ENCODE assay signal across 27 mouse cellular contexts in the genomic region with DNA sequence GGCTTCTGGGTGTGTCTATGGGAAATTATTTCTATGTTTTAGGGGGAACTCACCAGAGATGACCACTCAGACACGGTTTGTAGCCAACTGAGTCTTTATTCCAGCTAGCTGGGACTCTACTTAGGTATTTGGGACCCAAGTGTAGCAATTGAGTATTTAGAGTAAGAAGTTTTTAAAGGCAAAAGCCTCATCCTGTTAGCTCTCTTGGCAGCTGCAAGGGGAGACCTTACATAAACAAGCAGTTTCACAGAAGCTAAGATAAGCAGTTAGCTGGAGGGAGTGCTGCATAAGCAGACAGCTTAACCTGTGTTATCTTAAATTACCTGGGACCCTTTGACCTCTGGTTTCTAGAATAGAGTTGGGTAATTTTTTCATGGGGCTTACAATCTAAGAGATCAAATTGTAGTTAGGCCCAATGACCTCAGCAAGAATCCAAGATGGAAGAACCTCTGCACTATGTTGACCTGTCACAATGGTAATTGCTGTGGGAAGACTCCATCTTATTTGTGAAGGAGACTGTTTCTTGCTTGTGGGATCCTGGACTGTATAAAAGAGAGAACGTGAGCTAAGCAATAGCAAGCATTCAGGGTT. TPM values are rescaled to one million over a fixed set of nuclear protein-coding genes. Genes with fewer than 3 reads are reported as not detected.
"Had no signal": no experiment of that assay in that cellular context is flagged by ENCODE, and none has a peak within 500 bp of the region (broad histone marks: within the 10 kb centered on the region; RNA-seq: fewer than 3 reads in every experiment).

No protein-coding gene starts in this region.

- H3K4me1 ChIP-seq: embryonic facial prominence, embryonic 10.5 days; embryonic facial prominence, embryonic 12.5 days; embryonic facial prominence, embryonic 13.5 days; embryonic facial prominence, embryonic 15.5 days; forebrain, embryonic 10.5 days; forebrain, embryonic 12.5 days; forebrain, embryonic 13.5 days; forebrain, embryonic 15.5 days had no signal

- H3K27me3 ChIP-seq: embryonic facial prominence, embryonic 12.5 days; embryonic facial prominence, embryonic 13.5 days; embryonic facial prominence, embryonic 15.5 days; forebrain, embryonic 12.5 days; forebrain, embryonic 13.5 days; forebrain, embryonic 15.5 days had no signal

- H3K9ac ChIP-seq: embryonic facial prominence, embryonic 12.5 days; embryonic facial prominence, embryonic 13.5 days; embryonic facial prominence, embryonic 15.5 days; forebrain, embryonic 12.5 days; forebrain, embryonic 13.5 days; forebrain, embryonic 15.5 days; forebrain, postnatal 0 days had no signal

- H3K4me2 ChIP-seq: embryonic facial prominence, embryonic 12.5 days; embryonic facial prominence, embryonic 13.5 days; embryonic facial prominence, embryonic 15.5 days; forebrain, embryonic 12.5 days; forebrain, embryonic 13.5 days; forebrain, embryonic 15.5 days had no signal

- DNase-seq: cerebellum, adult 9-10 months; cerebellum, adult 9-11 months; cerebellum, postnatal 10 days; cerebellum, postnatal 14 days; cerebellum, postnatal 25 days; cerebellum, postnatal 36 days; embryo, embryonic 11 days; forebrain, postnatal 0 days; gastrocnemius, adult 2 months; gastrocnemius, postnatal 10 days; gastrocnemius, postnatal 14 days; gastrocnemius, postnatal 25 days; gastrocnemius, postnatal 36 days; heart, adult 11 months; heart, adult 18-20 months; heart, adult 2 months had no signal

- H3K9me3 ChIP-seq: embryonic facial prominence, embryonic 10.5 days; embryonic facial prominence, embryonic 12.5 days; embryonic facial prominence, embryonic 13.5 days; embryonic facial prominence, embryonic 15.5 days; forebrain, embryonic 10.5 days; forebrain, embryonic 12.5 days; forebrain, embryonic 13.5 days; forebrain, embryonic 15.5 days had no signal

- H3K36me3 ChIP-seq: embryonic facial prominence, embryonic 10.5 days; embryonic facial prominence, embryonic 12.5 days; embryonic facial prominence, embryonic 13.5 days; embryonic facial prominence, embryonic 15.5 days; forebrain, embryonic 10.5 days; forebrain, embryonic 12.5 days; forebrain, embryonic 15.5 days had no signal

- H3K27ac ChIP-seq: embryonic facial prominence, embryonic 10.5 days; embryonic facial prominence, embryonic 12.5 days; embryonic facial prominence, embryonic 13.5 days; embryonic facial prominence, embryonic 15.5 days; forebrain, embryonic 10.5 days; forebrain, embryonic 12.5 days; forebrain, embryonic 13.5 days; forebrain, embryonic 15.5 days; gastrocnemius, adult 2 months; heart, adult 2 months had no signal

- H3K4me3 ChIP-seq: embryonic facial prominence, embryonic 10.5 days; embryonic facial prominence, embryonic 12.5 days; embryonic facial prominence, embryonic 13.5 days; embryonic facial prominence, embryonic 15.5 days; erythroblast, embryonic 14.5 days; forebrain, embryonic 10.5 days; forebrain, embryonic 12.5 days; forebrain, embryonic 13.5 days; forebrain, embryonic 15.5 days; gastrocnemius, adult 2 months; heart, adult 2 months had no signal

- ATAC-seq: forebrain, embryonic 13.5 days; forebrain, embryonic 14.5 days; forebrain, embryonic 15.5 days; forebrain, embryonic 16.5 days; forebrain, postnatal 0 days had no signal

RNA-seq across cellular contexts. Expression of gene Cpm, which starts 18.4 kb away (rescaled TPM):
- polyA plus RNA-seq: erythroblast, embryonic 14.5 days had no signal
